Mouse (Mus musculus) embryo, embryonic 10.5 days (tissue): ENCODE measurements around the gene Tmc1.

Experiments
- DNase-seq: peaks from one replicate; pipeline ENCODE4 v3.0.0-alpha.2; 2015; ENCODE audit warnings: low spot score

Tmc1 gene

DNA sequence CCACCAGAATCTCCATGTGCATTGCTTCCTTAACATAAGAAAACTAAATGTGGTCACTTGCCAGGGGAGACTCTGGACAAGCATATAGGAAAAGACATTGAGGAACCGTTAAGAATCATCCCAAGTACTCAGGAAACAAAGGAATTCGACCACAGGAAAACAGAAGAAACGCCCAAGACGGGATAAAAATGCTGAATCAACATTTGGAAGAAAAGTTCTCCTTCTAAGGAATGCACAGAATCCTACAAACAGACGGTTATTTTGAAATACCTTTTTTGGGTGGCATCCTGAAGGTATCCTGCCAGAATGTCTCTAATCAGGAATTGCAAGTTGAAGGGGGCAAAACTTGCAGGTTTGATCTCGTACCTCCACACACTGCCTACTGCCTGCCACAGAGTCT is at the start of gene Tmc1:
Gene Tmc1, minus strand, starts transcription at position 329 of the 400 bp plus-strand sequence.
- DNase-seq, result no peak

DNA sequence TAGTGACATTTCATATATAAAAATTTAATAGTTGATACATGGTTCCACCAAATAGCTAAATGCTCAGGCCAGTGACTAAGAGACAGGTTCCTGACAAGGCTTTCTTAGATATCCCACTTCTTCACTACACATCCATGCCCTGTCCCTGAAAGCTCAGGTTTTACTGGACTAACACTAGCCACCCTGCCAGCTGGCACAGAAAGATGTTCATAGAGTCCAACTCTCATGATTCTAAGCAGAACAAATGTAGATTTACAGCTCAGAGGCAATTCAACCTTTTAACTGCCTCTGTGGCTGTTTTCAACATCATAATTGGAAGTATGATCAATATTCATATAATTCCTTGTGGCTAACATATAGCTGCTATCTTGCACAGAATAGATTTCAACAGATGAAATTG is 47.5 kb upstream of the Tmc1 start:
- no peak for DNase-seq

DNA sequence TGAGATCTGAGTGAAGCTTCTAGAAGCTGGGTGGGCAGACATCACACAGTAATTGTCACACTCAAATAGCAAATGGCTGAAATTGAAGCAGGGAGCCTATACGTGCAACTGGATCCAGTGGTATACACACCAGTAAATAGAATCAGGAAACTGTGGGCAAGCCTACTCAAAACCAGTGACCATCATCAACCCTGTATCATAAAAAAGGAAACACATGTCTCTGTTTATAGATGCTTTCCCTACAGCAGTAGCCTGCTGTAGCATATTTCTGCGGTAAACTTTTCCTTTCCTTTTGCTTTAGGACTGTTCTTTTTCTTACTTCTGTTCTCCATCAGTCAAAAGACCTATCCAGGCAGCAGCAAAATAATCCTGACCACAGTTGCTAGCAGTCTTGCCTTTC is 25.2 kb upstream of the Tmc1 start:
- no peak for DNase-seq

DNA sequence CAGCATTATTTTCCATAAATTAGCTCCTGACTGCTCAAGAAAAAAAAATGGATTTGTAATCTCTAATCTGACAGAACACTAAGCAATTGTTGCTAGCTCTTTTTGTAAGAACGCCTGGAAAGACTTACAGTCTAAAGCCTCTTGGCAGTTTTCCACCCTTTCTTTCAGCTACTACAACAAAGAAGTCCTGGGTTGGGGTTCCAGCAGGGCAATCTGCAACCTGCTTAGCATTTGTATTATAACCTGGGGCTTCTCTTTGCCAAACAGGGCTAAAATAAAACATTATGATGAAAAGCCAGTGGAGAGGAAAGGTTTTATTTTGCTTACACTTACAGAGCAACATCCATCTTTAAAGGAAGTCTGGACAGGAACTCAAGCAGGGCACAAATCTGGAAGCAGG is 24.1 kb upstream of the Tmc1 start:
- no peak for DNase-seq

DNA sequence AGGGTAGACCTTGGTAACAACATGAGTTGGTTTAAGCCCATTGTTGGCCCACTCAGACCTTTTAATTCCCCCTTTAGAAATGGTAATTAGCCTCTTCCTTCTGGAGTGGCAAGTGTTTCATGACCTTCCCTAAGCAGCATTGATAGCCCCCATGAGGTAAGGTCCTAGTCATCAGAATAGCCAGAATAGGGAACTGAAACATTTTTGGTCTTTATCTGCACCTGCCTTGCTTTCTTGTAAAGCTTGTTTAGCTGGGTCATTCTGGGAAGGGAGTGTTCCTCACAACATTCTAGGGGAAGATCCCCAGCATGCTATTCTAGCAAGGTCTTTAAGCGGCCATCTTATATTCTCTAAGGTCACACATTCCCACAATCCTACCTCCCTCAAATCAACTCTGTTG is 17.9 kb upstream of the Tmc1 start:
- DNase-seq, result no peak

DNA sequence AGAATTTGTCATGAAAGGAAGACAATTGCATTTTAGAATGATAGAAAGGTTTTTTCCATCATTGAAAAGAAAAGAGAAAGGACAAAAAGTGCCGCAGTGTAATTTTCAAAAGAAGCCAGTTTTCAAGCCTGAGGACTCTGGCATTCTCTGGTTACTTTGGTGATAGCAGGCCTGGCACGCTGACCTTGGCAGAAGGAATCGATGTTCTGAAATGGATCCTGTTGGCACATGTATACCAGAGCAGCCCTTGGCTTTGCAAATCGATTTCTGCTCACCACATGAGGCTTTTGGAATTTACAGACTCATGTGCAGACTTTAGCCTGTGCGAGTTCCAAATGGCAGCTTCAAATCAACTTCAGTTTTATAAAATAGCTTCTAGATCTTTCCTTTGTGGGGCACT is 813 bp upstream of the Tmc1 start:
- DNase-seq, result no peak

DNA sequence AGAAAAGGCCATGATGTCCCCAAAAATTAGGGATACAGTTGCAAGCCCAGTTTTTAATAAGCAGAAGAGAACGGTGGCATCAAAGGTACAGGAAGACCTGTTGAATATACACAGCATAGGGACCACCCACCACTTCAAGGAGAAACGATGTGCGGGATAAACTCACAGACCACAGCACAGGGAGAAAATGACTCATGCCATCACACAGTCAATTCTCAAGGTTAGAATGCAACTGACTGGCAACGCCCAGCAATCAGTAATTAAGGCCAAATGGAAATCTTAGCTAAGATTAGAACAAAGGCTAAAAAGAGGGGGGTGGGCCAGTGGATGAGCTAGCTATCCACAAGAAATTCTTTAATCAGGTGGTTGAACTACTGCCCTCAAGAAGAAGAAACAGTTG is 9.6 kb downstream of the Tmc1 start:
- DNase-seq, result no peak

DNA sequence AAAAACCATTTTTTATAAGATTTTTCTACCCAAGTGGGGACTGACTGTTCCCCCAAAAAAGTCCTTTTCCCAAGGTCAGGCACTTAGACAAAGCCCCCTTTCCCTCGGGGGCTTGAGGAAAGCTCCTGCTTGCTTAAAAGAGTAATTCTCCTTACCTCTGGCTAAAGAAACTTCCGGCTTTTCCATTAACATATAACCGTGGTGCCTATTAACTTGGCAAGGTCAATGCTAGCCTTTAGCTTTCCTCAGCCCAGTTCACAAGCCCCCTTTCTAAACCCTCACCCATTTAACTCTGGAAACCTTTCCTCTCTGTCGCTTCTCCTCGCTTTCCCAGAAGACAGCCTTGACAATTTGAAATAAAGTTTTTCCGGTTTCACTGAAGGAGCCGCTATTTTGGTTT is 29.7 kb downstream of the Tmc1 start:
- peak; percentile 12 for DNase-seq

DNA sequence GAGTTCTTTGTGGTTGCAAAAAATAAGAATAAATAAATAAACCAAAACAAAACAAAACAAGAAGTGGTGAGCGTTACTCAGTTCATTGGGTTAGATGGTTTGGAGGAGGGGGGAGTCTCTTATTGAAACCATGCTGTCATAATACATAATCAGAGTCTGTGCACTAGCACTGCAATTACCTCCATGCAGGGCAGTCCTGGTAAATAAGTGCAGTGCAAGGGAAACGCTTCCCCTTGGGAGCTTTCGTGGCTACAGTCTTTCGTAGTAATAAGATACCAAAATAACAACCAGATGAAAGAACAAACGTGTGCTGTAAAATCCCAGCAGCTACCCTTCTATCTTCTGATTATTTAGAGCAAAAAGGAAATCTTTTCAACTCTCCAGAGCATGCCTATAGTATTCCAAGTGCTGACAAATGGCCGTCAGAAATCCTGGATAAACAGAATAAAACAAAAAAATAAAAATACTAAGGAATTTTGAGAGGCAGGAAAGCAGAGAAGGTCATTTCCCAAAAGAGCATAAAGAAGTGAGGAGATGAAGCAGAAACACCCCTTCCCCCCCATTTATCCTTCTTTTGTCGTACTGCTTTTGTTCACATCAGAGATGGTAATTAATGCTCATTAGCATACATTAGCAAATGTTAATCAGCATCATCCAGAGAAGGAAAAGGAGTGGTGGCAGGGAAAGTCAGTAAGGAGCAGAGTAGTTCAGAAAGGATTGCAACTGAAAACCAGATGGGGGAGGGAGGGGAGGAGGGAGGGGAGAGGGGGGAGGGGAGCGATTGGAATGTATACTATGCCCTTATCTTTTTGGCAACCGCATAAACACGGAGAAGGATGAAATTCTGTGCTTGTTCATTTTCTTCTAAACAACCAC is 30.4 kb downstream of the Tmc1 start:
- peak; percentile 56 for DNase-seq

DNA sequence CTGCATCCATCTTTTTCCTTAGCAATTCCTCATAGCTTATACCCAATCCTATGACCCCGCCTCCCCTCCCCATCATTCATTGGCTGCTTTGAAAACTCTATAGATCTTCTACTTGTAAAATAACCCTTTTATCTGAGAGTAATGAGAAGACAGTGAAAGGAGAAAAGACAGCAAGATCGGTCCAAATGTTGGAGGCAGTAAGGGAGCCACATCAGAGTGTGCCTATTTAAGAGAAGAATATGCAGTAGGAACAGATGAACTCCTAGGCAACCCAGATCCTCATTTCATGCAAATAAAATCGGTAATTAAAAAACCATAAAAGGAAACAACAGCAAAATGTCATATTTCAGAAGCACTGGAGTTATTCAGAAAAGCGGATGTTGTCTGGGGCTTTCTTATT is 35.8 kb downstream of the Tmc1 start:
- DNase-seq, result no peak

DNA sequence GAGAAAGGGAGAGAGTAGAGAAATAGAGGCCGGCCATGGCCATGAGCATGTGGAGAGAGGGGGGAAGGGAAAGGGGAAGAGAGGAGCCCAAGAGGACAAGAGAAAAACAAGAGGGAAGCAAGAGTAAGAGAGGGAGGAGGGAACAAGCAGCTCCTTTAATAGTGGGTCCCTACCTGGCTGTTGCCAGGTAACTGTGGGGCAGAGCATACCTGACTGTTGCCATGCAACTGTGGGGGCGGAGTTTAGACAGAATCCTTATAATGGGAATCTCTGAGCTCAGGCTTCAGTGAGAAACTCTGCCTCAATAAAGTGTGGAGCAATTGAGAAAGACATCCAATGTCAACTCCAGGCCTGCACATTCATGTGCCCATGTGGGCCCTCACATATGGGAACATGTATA is 38.9 kb downstream of the Tmc1 start:
- DNase-seq, result no peak

DNA sequence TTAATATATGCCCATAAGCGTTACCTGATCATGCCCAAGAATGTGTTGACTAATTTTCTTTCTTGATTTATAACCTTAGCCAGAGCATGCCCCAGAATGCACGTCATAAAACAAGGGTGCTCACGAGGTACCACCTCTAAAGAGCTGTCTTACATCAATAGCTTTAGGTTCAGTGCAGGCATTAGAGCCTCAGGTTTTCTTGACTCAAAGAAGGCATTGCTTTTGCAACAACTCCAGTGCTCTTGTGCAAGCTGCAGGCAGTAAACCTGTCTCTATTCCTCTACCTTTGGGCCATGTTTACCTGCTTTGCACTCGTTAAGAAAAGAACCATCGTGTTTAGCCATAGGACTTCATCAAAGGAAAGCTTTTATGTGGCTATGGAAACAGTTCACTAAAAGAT is 43.6 kb downstream of the Tmc1 start:
- DNase-seq, result no peak

DNA sequence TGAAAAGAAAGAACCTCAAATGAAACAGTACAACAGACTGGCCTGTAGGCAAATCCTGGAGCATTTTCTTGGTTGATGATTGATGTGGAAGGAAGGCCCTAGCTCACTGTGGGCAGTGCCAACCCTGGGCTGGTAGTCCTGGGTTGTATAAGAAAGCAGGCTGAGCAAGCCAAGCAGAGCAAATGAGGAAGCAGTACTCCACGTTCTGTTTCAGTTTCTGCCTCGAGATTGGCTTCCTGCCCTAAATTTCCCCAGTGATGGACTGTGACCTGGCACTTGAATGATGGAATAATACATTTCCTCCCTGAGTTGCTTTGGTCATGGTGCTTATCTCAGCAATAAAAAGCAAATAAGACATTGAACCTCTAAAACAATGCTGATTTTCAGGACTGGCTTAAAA is 72.8 kb downstream of the Tmc1 start:
- no peak for DNase-seq

DNA sequence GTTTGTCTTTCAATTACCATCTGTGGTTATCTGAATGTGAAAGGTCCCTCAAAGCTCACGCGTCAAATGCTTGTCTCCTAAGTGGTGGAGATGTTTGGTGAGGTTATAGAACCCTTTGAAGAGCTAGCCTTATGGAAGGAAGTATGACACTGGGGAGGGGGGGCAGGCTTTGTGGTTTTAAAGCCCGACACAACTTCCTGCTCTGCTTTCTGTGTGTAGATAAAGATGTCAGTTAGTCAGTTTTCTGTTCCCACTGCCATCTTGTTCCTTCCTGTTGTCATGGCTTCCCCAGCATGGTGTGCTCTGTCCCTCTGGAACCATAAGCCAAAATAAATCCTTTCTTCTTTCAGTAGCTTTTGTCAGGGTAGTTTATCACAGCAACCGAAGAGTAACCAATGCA is 78.1 kb downstream of the Tmc1 start:
- no peak for DNase-seq

DNA sequence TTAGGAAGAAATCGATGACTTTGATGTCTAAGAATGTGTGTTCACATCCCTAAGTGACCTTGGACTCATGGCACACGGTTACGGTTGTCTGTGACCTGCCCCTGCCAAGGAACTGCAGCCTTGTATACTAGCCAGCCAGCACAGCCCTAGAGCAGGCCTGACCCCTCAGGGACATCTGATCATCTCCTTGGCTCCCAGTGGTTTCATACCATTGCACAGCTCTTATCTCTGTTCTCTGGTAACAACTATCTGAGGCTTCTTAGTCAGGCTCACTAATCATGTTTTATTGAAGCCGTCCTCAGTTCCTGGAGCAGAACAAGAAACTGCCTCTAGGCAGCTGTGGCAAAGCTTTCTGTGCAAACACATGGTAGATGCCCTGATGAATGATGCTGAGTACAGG is 92.2 kb downstream of the Tmc1 start:
- DNase-seq, result no peak

DNA sequence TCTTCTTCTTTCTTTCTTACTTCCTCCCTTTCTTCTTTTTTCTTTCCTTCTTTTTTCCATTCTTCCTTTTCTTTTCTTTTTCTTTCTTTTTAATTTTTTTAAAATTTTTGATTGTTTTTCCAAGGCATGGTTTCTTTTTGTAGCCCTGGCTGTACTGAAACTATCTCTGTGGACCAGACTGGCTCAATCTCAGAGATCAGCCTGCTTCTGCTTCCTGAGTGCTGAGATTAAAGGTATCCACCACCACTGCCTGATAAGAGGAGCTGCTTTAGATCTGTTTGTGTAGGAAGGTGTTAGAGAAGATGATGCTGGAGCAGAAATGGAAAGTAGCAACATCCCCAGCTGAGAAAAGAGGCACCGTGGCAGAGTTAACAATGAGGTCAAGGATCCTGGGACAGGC is 93.7 kb downstream of the Tmc1 start:
- no peak for DNase-seq

DNA sequence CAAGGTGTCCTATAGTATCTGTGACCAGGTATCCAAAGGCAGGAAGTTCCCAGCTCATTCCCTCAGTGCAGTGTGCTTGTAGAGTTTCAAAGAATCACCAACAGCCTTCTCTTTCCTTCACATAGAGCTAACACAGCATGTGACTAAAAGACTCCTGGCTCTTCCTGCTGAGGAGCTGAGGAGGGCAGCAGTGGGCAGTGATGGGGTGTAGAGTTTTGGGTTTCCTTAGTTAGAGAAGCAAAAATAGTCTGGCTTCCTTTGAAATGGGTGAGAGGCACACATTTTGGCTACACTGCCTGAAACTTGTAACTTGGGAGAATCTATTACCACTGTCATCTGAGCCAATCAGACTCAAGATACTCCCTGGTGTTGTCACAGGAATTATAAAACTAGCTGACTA is 96.2 kb downstream of the Tmc1 start:
- no peak for DNase-seq

DNA sequence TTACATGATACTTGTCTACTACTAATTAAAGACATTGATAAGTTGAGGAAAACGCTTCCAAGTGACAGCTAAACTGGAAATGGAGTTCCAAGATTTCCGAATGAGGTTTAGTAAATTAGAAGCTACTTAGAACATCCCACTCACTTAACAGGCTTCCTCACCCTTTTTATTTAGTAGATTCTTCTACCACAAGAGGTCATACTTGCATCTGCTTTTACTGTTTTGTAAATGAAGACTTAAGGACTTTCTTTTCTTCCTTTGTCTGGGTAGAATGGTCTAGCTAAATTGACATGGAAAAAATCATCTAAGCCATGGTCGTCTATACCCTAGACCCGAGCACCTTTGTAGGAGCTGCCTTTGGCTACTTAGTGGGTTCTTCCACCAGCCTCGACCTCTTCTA is 105.1 kb downstream of the Tmc1 start:
- DNase-seq, result no peak

DNA sequence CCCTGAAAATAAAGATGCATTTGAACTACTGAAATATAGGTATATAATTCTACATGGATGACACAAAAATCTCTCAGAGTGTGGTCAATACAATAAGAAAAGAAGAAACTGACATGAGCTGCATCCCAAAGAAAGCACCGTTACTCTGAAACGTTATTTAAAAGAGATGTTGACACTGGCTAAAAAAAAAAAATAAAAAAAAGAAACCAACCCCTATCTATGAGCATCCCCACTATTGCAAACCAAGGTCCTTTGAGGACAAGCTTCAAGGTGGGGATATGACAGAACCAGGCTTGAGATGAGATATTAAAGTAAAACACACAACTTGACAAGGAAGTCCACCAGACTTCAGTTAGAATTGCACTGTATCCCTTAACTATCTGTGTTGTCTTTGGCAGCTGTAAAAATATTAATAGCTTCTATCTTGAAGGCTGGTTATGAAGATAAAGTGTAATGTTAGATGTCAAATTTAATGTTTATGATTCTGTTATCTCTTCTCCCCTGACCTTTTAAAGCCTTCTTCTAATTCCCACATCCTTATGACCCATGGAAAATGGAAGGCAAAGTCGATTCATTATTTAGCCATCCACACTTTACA is 106.4 kb downstream of the Tmc1 start:
- DNase-seq, result no peak

DNA sequence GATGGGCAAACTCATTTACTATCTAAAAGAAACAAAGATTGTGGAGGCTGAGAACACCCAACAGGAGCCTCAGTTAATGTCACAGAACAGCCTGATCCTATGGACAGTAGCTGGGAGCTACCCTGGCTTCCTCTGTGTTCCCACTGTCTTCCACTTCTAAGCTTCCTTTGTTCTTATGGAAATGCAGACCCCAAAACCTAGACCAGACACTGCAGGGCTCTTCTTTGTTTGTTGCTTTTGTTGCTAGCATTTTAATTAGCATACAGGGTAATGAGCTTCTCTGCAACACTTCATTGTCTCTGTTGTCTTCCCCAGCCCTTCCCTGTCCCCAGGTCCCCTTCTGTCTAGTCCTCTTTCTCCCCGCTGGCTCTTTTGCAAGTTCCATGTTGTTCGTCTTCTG is 116.6 kb downstream of the Tmc1 start:
- no peak for DNase-seq

DNA sequence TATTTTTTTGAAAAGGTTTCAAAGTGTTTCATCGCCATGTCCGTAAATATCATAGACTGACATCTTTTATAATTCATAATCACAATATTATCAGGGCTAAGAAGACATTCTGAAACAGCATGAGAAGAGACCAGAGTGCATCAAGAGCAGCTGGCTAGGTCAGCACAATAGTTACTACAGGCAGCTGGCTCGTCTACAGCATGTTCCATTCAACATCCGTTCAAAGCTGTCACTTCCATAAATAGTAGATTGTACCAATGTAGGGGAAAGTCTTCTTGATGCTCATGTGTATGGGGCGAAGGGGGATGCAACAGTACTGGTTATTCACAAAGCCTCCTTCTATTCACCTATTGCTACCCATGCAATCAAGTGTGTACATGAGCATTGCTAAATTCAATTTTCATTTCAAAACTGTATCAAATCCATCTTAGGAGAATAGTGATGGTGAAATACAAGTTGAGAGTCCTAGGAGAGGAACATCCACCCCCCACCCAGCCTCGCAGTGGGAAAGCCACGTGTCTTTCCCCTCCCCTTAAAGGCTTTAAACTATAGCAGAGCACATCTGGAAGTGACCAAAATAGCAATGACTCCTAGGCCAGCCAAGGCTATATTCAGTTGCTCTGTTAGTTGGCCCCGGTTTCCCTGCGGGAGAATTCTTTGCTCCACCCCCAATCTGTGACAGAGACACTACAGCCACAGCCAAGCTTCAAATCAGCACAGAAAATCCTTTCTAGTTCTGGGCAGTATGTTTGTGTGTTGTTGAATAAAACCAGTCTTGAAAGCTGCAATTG is 117.8 kb downstream of the Tmc1 start:
- DNase-seq, result no peak

DNA sequence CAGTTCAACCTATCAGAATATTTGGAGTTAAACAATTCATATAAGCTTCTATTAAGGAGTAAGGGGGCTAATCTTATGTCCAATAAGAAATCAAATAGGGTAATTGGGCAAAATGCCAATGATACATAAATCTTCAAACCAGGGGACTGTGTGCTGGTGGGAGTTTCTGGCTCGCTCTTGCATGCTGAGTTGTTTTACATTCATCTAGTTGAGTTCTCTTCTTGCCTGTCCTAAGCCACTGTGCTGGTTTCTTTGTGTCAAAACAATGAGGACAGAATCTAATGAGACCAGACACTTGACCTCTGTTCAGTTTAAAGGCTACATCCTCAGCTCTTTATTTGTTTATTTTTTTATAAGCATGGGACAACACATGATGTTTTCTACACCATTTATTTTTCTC is 119.1 kb downstream of the Tmc1 start:
- DNase-seq, result peak; percentile 6

DNA sequence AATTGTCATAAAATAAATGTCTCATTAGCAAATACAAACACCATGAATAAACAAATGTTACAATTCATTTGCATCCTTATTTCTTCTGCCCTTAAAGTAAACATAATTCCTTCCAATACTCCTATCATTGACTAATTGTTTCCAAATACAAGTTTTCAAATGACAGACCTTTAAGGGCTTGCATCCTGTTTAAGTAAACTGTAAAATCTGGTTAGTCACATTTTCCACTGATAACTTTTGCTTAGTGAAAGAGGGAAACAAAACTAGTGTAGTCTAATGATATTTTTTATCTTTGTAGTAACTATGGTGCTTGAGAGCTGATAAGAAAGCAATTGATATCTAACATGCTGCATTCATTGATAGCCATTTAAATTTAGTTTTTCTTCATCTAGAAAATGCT is 154.5 kb downstream of the Tmc1 start:
- DNase-seq, result no peak
